Mouse (Mus musculus): ENCODE measurements around the gene Fam83e. TPM values are rescaled to one million over a fixed set of nuclear protein-coding genes. Genes with fewer than 3 reads are reported as not detected.
A peak's percentile ranks its signal among the peaks of the same experiment; 100 is the strongest.

Gene Fam83e
- total and polyA plus RNA-seq, 2 experiments from 2014 or later = 0.16 TPM; not detected in 1

- TF ChIP-seq CTCF (IDR thresholded peaks at IDR 0.05) = no peak
- no peak overlapping the region for H3K4me2 ChIP-seq (ENCODE audit: low read depth, low read length, poor library complexity, severe bottlenecking)
- no peaks in the 10 kb centered on the region for H3K4me1 ChIP-seq (ENCODE audit: insufficient read depth, low read length)
- H3K36me3 ChIP-seq (ENCODE audit: insufficient read depth, low read length) = no peaks in the 10 kb centered on the region
- ATAC-seq (ENCODE audit: low FRiP score) (no peak), DNase-seq (ENCODE audit: low spot score) (no peak)
- no peak overlapping the region for H3K9ac ChIP-seq (replicated peaks; ENCODE audit: low read length, poor library complexity, severe bottlenecking)
- no peaks in the 10 kb centered on the region for H3K27me3 ChIP-seq (ENCODE audit: insufficient read depth, low read length)
- 77% methylated on average over 2 of the region's 2 CpGs for WGBS
- no peaks in the 10 kb centered on the region for H3K9me3 ChIP-seq (ENCODE audit: low read length)
- no peak overlapping the region for H3K4me3 ChIP-seq (ENCODE audit: low read depth, low read length)
- no peak overlapping the region for H3K27ac ChIP-seq (ENCODE audit: low read depth, low read length)
Observed at GRCm38 (mm10) chr7:45692364-45692763, 28.6 kb upstream of the Fam83e start.

GRCm38 (mm10) chr7:45693921-45694591, 27.0 kb upstream of the Fam83e start, which contains the start of gene Sec1:
TSS of gene Sec1 (minus strand) at chr7:45694402.
- 92% methylated on average over 50 of the region's 50 CpGs for WGBS
- no peaks in the 10 kb centered on the region for H3K9me3 ChIP-seq (ENCODE audit: low read length)
- no peak for ATAC-seq (ENCODE audit: low FRiP score)
- no peaks in the 10 kb centered on the region for H3K36me3 ChIP-seq (ENCODE audit: insufficient read depth, low read length)
- H3K9ac ChIP-seq (replicated peaks; ENCODE audit: low read length, poor library complexity, severe bottlenecking) = no peak within 1 kb of the TSS
- no peak for TF ChIP-seq CTCF (IDR thresholded peaks at IDR 0.05)
- H3K4me1 ChIP-seq (ENCODE audit: insufficient read depth, low read length) = peaks cover 8% of the 10 kb centered on the region; the same call in 1 of the 2 replicates
- H3K27ac ChIP-seq (ENCODE audit: low read depth, low read length) = no peak within 1 kb of the TSS
- H3K4me2 ChIP-seq (ENCODE audit: low read depth, low read length, poor library complexity, severe bottlenecking) = no peak within 1 kb of the TSS
- no peaks in the 10 kb centered on the region for H3K27me3 ChIP-seq (ENCODE audit: insufficient read depth, low read length)
- no peak within 1 kb of the TSS for H3K4me3 ChIP-seq (ENCODE audit: low read depth, low read length)
- no peak for DNase-seq (ENCODE audit: low spot score)

GRCm38 (mm10) chr7:45695098-45695497, 25.9 kb upstream of the Fam83e start:
- no peaks in the 10 kb centered on the region for H3K9me3 ChIP-seq (ENCODE audit: low read length)
- no peak overlapping the region for H3K9ac ChIP-seq (replicated peaks; ENCODE audit: low read length, poor library complexity, severe bottlenecking)
- no peak for TF ChIP-seq CTCF (IDR thresholded peaks at IDR 0.05)
- no peak overlapping the region for H3K27ac ChIP-seq (ENCODE audit: low read depth, low read length)
- H3K4me1 ChIP-seq (ENCODE audit: insufficient read depth, low read length) = peaks cover 8% of the 10 kb centered on the region; the same call in 1 of the 2 replicates
- no peak overlapping the region for H3K4me3 ChIP-seq (ENCODE audit: low read depth, low read length)
- no peak for DNase-seq (ENCODE audit: low spot score)
- 16% methylated on average over 6 of the region's 6 CpGs for WGBS
- ATAC-seq (ENCODE audit: low FRiP score) = no peak
- no peak overlapping the region for H3K4me2 ChIP-seq (ENCODE audit: low read depth, low read length, poor library complexity, severe bottlenecking)
- no peaks in the 10 kb centered on the region for H3K27me3 ChIP-seq (ENCODE audit: insufficient read depth, low read length)
- no peaks in the 10 kb centered on the region for H3K36me3 ChIP-seq (ENCODE audit: insufficient read depth, low read length)

- 84% methylated on average over 3 of the region's 7 CpGs for WGBS
- DNase-seq (ENCODE audit: low spot score) (no peak), ATAC-seq (ENCODE audit: low FRiP score) (no peak)
- H3K4me1 ChIP-seq (ENCODE audit: insufficient read depth, low read length) = peaks cover 12% of the 10 kb centered on the region
- H3K27me3 ChIP-seq (ENCODE audit: insufficient read depth, low read length) = no peaks in the 10 kb centered on the region
- no peaks in the 10 kb centered on the region for H3K9me3 ChIP-seq (ENCODE audit: low read length)
- no peak overlapping the region for H3K4me2 ChIP-seq (ENCODE audit: low read depth, low read length, poor library complexity, severe bottlenecking)
- no peak for TF ChIP-seq CTCF (IDR thresholded peaks at IDR 0.05)
- no peak overlapping the region for H3K9ac ChIP-seq (replicated peaks; ENCODE audit: low read length, poor library complexity, severe bottlenecking)
- no peaks in the 10 kb centered on the region for H3K36me3 ChIP-seq (ENCODE audit: insufficient read depth, low read length)
- no peak overlapping the region for H3K4me3 ChIP-seq (ENCODE audit: low read depth, low read length)
- peak overlapping the region; percentile 95; the same call in 1 of the 2 replicates for H3K27ac ChIP-seq (ENCODE audit: low read depth, low read length)
Observed at GRCm38 (mm10) chr7:45697894-45698293, 23.1 kb upstream of the Fam83e start.

- DNase-seq (ENCODE audit: low spot score) (peak; percentile 48), ATAC-seq (ENCODE audit: low FRiP score) (peak; percentile 10; the same call in 1 of the 2 replicates)
- no peaks in the 10 kb centered on the region for H3K9me3 ChIP-seq (ENCODE audit: low read length)
- H3K36me3 ChIP-seq (ENCODE audit: insufficient read depth, low read length) = no peaks in the 10 kb centered on the region
- peak within 1 kb of the TSS; percentile 80 for H3K9ac ChIP-seq (replicated peaks; ENCODE audit: low read length, poor library complexity, severe bottlenecking)
- peaks cover 14% of the 10 kb centered on the region for H3K4me1 ChIP-seq (ENCODE audit: insufficient read depth, low read length)
- peak within 1 kb of the TSS; percentile 94 for H3K4me2 ChIP-seq (ENCODE audit: low read depth, low read length, poor library complexity, severe bottlenecking)
- peak within 1 kb of the TSS; percentile 95 for H3K27ac ChIP-seq (ENCODE audit: low read depth, low read length)
- TF ChIP-seq CTCF (IDR thresholded peaks at IDR 0.05) = no peak
- H3K4me3 ChIP-seq (ENCODE audit: low read depth, low read length) = peak within 1 kb of the TSS; percentile 56
- WGBS = under 1% methylated on average over 35 of the region's 36 CpGs
- H3K27me3 ChIP-seq (ENCODE audit: insufficient read depth, low read length) = no peaks in the 10 kb centered on the region
Observed at GRCm38 (mm10) chr7:45699523-45700141, 21.4 kb upstream of the Fam83e start, which contains the start of gene Car11. TSS of gene Car11 (plus strand) at chr7:45699843.
